Mouse (Mus musculus) WW6 (cell line): ENCODE results near the gene Kiss1r.

Experiments
- DNase-seq: peaks from one replicate; pipeline ENCODE4 v3.0.0-alpha.2; 2013; ENCODE audit warnings: low read depth, low spot score

Kiss1r gene

GRCm38 (mm10) chr10:79970415-79971182 lies 53.8 kb downstream of the Kiss1r start, which contains the start of gene Grin3b:
Grin3b (plus strand) TSS chr10:79970715.
- no peak for DNase-seq

- no peak for DNase-seq
Measured at GRCm38 (mm10) chr10:79971183-79971497, 54.4 kb downstream of the Kiss1r start.
